Mouse (Mus musculus): ENCODE measurements at regions not wholly inside any gene's neighbourhood (a gene's known extent, or its start where the extent isn't known, plus 50 kb on each side); places are given as distances from the start of the nearest gene placed in this dataset.
A peak's percentile ranks its signal among the peaks of the same experiment; 100 is the strongest.

- no peak for DNase-seq (ENCODE audit: low read depth)
Measured at GRCm38 (mm10) chr10:31076948-31077347, 234.3 kb upstream of the Hey2 start.

GRCm38 (mm10) chr10:31076415-31076814, 233.8 kb upstream of the Hey2 start:
- DNase-seq (ENCODE audit: low read depth) = no peak

DNA sequence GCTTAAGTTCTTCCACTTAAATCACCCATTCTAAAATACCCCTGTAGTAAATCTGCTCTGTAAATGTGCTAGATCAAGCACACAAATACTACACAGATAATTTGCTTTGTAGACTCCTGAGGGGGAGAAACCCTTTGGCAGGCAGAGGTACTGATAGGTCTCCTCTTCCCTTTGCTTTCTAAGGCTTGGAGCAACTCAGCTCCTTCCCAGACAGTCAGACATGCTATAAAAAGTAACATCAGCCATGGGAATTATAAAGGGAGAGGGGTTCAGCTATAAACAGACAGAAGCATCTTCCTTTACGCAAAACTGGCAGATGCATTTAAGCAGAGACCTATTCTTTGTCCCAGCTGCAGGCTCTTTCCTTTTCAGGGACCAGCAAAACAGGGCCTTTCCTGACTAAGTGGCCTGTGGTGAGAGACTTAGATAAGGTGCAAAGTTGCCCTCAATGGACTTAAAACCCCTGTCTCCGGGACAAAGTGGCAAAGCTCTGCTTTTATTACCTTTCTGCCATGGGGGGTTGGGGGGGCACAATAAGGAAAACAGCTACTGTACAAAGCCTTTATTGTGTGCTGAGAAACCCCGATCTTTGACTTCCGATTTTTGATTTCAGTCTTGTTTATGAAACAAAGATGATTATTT, 231.5 kb upstream of the Hey2 start:
- DNase-seq (ENCODE audit: low read depth) = no peak

DNA sequence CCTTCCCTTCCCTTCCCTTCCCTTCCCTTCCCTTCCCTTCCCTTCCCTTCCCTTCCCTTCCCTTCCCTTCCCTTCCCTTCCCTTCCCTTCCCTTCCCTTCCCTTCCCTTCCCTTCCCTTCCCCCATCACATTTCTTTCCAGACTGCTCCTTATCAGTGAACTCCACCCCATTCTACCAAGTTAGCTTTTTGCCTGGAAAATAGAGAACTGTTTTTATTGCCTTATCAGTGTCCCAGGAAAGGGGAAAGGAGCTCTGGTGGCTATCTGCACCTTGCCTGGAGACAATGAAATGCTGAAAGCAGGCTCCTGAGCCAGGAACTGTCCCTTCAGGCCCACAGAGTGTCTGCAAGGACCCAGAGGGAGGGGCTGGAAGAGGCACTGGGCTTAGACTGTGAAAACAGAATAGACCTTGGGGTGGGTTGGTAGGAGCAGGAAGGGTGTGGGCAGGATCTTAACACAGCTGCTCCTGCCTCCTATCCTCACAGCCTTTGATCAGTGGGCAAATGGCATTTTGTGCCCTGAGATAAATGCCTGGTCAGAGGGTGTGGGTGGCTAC, 226.1 kb upstream of the Hey2 start:
- no peak for DNase-seq (ENCODE audit: low read depth)

DNA sequence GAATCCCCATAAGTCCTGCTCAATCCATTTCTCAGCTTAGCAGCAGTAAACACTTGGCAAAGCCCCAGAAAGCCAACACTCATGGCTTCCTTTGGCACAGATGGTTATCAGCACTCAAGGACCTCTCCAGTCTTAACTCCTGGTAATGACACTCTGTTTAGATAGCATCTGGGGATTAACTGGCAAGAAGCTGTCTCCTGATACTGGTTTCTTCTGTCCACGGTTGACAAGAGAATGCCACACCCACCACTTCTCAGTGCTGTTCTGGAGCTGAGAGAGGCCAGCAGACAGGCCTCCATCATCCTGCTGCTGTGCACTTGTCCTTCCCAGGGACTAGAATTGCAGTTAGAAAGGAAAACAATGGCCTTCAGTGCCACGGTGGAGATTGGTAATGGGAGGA, 220.1 kb upstream of the Hey2 start:
- peak; percentile 73 for DNase-seq (ENCODE audit: low read depth)

- DNase-seq (ENCODE audit: low read depth) = no peak
Measured at GRCm38 (mm10) chr10:31053260-31053659, 210.7 kb upstream of the Hey2 start.

DNA sequence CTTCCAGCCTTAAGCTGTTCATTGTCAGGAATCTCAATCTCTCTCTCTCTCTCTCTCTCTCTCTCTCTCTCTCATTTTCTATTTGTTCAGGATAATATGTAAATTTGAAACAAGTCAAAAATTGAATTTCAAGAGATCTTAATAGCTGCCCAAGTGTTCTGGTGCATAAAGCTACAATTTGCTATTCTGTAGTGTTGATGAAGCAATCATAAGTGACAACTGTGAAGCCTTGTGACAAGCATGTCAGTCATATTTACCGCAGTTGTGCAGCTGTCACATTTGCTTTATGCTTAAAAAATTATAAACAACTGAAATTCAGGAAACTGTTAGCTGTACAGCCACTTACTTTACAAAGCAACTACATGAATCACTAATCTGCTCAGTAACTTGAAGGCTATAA, 208.6 kb upstream of the Hey2 start:
- no peak for DNase-seq (ENCODE audit: low read depth)

DNA sequence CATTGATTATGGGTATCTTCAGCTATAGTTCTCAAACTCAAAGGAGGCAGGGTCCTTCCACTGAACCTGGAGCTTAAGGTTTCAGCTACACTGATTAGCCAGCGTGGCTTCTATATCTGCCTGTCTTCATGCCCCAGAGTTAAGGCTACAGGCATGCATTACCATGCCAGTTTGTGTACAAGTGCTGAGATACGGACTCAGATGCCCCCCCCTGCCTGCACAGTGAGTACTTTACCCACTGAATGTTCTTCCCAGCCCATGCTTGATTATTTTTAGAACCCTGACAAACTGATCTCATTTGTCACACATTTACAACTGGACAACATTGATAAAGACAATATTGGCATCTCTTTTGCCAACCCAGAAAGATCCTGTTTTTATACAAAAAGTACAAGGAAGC, 206.8 kb upstream of the Hey2 start:
- DNase-seq (ENCODE audit: low read depth) = no peak

GRCm38 (mm10) chr10:31035611-31036010, 193.0 kb upstream of the Hey2 start:
- no peak for DNase-seq (ENCODE audit: low read depth)

DNA sequence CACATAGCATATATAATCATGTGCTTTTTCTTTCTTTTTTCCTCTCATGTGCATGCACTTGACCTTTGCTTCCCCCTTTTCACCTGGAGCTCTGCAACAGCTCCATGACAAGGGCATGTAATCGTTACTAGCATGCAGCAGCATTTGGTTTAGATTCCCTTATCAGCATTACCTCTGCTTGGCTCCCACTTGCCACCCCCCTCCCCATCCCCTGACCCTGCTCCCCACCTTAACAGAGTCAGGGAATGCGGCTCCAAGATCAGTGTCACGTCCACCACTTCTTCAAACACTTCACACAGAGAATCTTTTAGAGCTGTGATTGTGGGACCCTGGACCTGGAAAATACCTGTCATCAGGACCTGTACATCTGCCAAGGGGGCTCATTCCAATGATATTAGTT, 192.2 kb upstream of the Hey2 start:
- DNase-seq (ENCODE audit: low read depth) = no peak

- no peak for DNase-seq (ENCODE audit: low read depth)
Measured at GRCm38 (mm10) chr10:31030676-31031075, 188.1 kb upstream of the Hey2 start.

GRCm38 (mm10) chr10:31026440-31026839, 183.8 kb upstream of the Hey2 start:
- DNase-seq (ENCODE audit: low read depth) = no peak

DNA sequence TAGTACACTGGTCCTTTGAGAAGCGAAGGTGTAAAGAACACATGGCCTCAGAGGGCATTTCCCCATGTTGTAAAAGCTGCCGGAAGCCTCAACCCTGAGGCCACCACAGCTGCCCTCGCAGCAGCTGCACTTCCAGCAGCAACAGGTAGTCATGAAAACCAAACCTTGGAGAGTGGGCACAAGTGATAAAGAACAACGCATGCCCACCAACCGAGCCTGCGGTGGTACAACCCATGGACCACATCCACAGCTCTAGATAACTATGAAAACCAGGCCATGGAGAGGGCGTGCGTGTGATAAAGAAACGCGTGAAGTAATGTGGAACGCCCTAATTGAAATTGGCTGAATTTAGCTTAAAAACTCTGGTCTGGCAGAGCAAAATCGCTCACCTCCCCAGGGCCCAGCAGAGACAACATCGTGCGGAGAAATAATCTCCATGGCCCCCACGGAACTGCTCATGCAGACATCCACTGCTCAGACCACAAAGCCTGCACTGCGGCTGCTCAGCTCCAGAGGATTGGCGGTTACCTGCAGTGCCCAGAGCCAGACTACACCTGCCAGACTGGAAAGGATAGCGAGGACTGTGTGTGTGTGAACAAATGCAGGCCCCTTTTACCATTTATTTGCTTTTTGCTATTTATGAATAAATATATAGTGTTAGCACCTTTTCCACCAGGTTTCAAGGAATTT, 170.2 kb upstream of the Hey2 start:
- DNase-seq (ENCODE audit: low read depth) = no peak

DNA sequence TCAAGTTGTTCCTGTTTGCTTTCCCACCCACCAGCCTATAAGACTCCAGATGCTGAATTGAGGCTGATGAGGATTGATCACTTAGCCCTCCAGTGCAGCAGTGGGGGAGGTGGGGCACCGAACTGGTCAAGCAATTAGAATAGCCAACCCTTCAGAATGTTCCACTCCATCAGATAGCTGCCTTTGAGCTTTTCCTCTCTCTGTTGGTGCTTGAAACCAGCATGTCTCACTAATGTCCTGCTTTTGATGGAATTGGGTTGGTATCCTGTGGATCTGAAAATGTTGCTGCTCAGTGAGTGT, 167.3 kb upstream of the Hey2 start:
- DNase-seq (ENCODE audit: low read depth) = no peak

GRCm38 (mm10) chr10:31009128-31009954, 166.7 kb upstream of the Hey2 start:
- no peak for DNase-seq (ENCODE audit: low read depth)

DNA sequence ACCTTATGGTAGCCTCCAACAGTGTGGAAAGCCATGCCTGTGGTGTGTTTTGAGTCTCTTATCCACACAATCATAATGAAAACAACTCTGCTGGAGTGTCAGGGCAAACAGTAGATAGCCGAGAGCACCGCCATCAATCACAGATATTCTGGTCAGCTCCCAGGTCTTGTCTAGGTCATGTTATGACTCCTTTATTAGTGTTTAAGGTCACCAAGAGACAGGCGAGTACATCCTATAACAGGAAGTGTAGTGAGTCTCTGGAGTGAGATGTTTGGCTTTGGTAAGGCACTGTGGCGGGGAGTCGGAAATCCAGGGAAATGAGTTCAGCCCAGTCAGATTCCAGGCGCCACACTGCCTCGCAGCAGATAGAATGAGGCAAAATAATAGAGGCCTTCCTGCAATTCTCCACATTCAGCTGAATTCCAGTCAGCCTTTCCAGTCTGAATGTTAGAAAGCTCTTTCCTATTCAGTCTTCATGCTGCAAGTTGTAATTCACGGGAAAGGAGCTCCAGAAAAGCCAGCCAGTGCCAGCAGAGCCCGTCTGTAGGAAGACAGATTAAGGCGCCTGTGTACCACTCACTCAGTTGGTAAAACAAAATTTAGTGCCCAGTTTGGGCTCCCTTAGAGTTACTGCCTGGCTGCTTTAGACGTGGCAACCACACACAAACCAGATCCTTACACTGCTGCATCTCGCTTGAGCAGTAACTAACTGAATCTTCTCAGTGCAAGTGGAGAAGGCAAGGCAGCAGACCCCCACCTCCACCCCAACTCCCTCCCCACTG, 155.8 kb upstream of the Hey2 start:
- no peak for DNase-seq (ENCODE audit: low read depth)

DNA sequence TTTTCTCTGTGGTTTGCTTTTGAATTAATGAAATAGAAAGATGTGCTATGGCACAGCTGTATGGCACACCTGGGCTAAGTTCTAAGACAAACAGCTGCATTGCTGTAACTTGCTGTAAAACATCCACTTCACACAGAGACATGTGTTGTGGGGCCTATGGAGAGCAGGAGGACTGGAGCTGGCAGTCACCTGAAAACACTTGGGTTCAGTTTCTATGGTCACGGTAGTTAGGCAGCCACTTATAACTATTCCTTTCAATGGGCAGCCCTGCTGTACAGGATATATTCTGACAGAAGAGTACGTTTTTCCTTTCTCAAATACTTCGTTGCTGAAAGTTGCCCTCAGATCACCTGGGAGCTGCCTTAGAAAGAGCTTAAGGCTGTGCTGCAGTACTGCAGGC, 149.6 kb upstream of the Hey2 start:
- no peak for DNase-seq (ENCODE audit: low read depth)

GRCm38 (mm10) chr10:30980279-30980968, 137.8 kb upstream of the Hey2 start:
- DNase-seq (ENCODE audit: low read depth) = no peak

- DNase-seq (ENCODE audit: low read depth) = no peak
Measured at GRCm38 (mm10) chr10:30979766-30980165, 137.2 kb upstream of the Hey2 start.

- DNase-seq (ENCODE audit: low read depth) = no peak
Measured at GRCm38 (mm10) chr10:30966176-30966575, 123.6 kb upstream of the Hey2 start.

DNA sequence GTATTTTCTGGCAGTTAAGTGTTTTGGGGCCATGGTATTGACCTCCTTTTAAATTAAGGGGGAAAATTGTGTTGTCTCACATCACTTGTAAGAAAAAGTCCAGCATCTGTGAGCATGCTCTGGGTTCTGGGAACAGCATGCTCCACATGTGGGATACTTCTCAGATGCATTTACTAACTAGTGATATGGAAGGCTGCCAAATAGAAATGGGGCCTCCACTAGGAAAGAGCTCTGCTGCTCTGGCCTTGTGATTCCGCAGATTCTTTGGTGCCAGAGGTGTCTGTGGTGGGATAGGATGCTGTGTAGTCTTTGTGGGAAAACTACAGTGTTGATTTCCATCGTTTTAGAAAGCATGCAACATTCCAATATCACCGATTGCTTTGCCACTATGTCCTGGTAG, 111.2 kb upstream of the Hey2 start:
- no peak for DNase-seq (ENCODE audit: low read depth)

GRCm38 (mm10) chr10:30952410-30952809, 109.8 kb upstream of the Hey2 start:
- DNase-seq (ENCODE audit: low read depth) = no peak

Measured in 416B (cell line).